ENCODE assay signal across 16 mouse cellular contexts in the genomic region with DNA sequence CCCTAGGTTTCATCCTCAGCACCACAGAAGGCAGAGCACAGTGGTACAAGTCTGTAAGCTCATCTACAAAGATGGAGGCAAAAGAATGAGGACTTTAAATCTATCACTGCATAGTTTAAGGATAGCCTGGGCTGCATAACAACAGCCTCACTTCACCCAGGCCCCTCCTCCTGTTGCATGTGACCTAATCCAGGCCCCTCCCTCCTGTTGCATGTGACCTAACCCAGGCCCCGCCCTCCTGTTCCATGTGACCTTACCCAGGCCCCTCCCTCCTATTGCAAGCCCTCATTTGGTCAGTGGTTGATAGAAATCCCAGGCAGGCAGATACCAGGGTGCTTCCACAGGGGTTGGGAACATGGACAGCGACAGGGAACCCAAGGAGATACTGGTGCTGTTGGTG.
"Had no signal": no experiment of that assay in that cellular context is flagged by ENCODE, and none has a peak within 500 bp of the region (broad histone marks: within the 10 kb centered on the region; RNA-seq: fewer than 3 reads in every experiment).

No protein-coding gene starts in this region.

- H3K9ac ChIP-seq: liver, postnatal 0 days; lung, embryonic 15.5 days; midbrain, embryonic 13.5 days; midbrain, embryonic 15.5 days; neural tube, embryonic 12.5 days; stomach, embryonic 15.5 days had no signal

- H3K36me3 ChIP-seq: lung, embryonic 15.5 days; midbrain, embryonic 13.5 days; midbrain, embryonic 15.5 days; neural tube, embryonic 12.5 days; stomach, embryonic 15.5 days had no signal

- H3K27ac ChIP-seq: lung, embryonic 15.5 days; macrophage; midbrain, embryonic 13.5 days; midbrain, embryonic 15.5 days; neural tube, embryonic 12.5 days; stomach, embryonic 15.5 days; stomach, postnatal 0 days had no signal

- H3K4me3 ChIP-seq: lung, embryonic 15.5 days; megakaryocyte, embryonic 14.5 days; midbrain, embryonic 13.5 days; midbrain, embryonic 15.5 days; neural tube, embryonic 12.5 days; stomach, embryonic 15.5 days had no signal

- H3K4me1 ChIP-seq: lung, embryonic 15.5 days; megakaryocyte, embryonic 14.5 days; stomach, embryonic 15.5 days had no signal

- H3K27me3 ChIP-seq: lung, embryonic 15.5 days; midbrain, embryonic 15.5 days; neural tube, embryonic 12.5 days; stomach, embryonic 15.5 days had no signal

- ATAC-seq: liver, postnatal 0 days; lung, postnatal 0 days; midbrain, embryonic 13.5 days; midbrain, embryonic 15.5 days had no signal

- H3K9me3 ChIP-seq: lung, embryonic 15.5 days; neural tube, embryonic 12.5 days; stomach, embryonic 15.5 days had no signal

- DNase-seq: liver, postnatal 0 days; lung, adult 2 months; lung, postnatal 14 days; lung, postnatal 36 days; right cerebral cortex, postnatal 14 days; thymus, adult 2 months; thymus, postnatal 25 days had no signal

- H3K4me2 ChIP-seq: lung, embryonic 15.5 days; midbrain, embryonic 13.5 days; midbrain, embryonic 15.5 days; neural tube, embryonic 12.5 days; stomach, embryonic 15.5 days had no signal
